Mouse (Mus musculus): ENCODE data around the gene Rsph10b.

GRCm38 (mm10) chr5:143976726-143977431, 44.0 kb downstream of the Rsph10b start:
- no peak for TF ChIP-seq CTCF (IDR thresholded peaks at IDR 0.05; ENCODE audit: extremely low read depth, insufficient read depth, low read length)
- TF ChIP-seq POLR2A (IDR thresholded peaks at IDR 0.05; ENCODE audit: extremely low read depth, insufficient read depth, low read length) = no peak
